Mouse (Mus musculus): ENCODE measurements around the gene Uvrag.

Gene Uvrag

GRCm38 (mm10) chr7:98838729-98839141 lies 302.2 kb downstream of the Uvrag start:
- DNase-seq = peak; percentile 12 to 28

GRCm38 (mm10) chr7:98837901-98838300 lies 303.0 kb downstream of the Uvrag start:
- peak; percentile 82 to 87 for DNase-seq

GRCm38 (mm10) chr7:98836646-98837045 lies 304.3 kb downstream of the Uvrag start:
- DNase-seq = peak; percentile 63 to 65

GRCm38 (mm10) chr7:98835519-98836441 lies 305.2 kb downstream of the Uvrag start:
- DNase-seq = no peak

Data from cerebellum, postnatal 36 days (tissue).